ENCODE assay signal across 7 mouse cellular contexts in genomic region chr8:128362940-128363595, GRCm38 (mm10). TPM values are rescaled to one million over a fixed set of nuclear protein-coding genes. Genes with fewer than 3 reads are reported as not detected.
A peak's percentile ranks its signal among the peaks of the same experiment; 100 is the strongest.
DNase-seq lines count a peak whose midpoint lies in the region; ATAC-seq lines count a peak whose summit lies in the region.

No protein-coding gene starts in this region.

- 8% methylated on average over 11 of the region's 11 CpGs for WGBS in limb, embryonic 10.5 days
- 12% methylated on average over 11 of the region's 11 CpGs for WGBS in midbrain, embryonic 14.5 days

- no peaks in the 10 kb centered on the region for H3K9me3 ChIP-seq in limb, embryonic 10.5 days (replicated peaks)
- no peaks in the 10 kb centered on the region for H3K9me3 ChIP-seq in midbrain, embryonic 14.5 days (ENCODE audit: control insufficient read depth, low read length)

- H3K4me1 ChIP-seq in limb, embryonic 10.5 days = peaks cover 73% of the 10 kb centered on the region
- H3K4me1 ChIP-seq in midbrain, embryonic 14.5 days (ENCODE audit: control insufficient read depth, insufficient read depth, low read length) = peaks cover 21% of the 10 kb centered on the region

- H3K9ac ChIP-seq in midbrain, embryonic 14.5 days (replicated peaks; ENCODE audit: low read length) = peak overlapping the region; percentile 39; the same call in 1 of the 2 replicates

- H3K27me3 ChIP-seq in limb, embryonic 10.5 days (ENCODE audit: low read depth, poor library complexity, severe bottlenecking) = no peaks in the 10 kb centered on the region; the same call in 1 of the 2 replicates
- H3K27me3 ChIP-seq in midbrain, embryonic 14.5 days (ENCODE audit: control insufficient read depth, insufficient read depth, low read length) = no peaks in the 10 kb centered on the region

- H3K4me3 ChIP-seq in limb, embryonic 10.5 days = peak overlapping the region; percentile 72
- H3K4me3 ChIP-seq in midbrain, embryonic 14.5 days (replicated peaks; ENCODE audit: low read depth, low read length) = peak overlapping the region; percentile 76

- H3K36me3 ChIP-seq in limb, embryonic 10.5 days = peaks cover 17% of the 10 kb centered on the region
- H3K36me3 ChIP-seq in midbrain, embryonic 14.5 days (ENCODE audit: control insufficient read depth, insufficient read depth, low read length) = no peaks in the 10 kb centered on the region

- DNase-seq in adrenal gland, adult 8-10 months = peak; percentile 70
- peak; percentile 80 for DNase-seq in embryo, embryonic 9.5 days (ENCODE audit: extremely low spot score)
- peak; percentile 97 for DNase-seq in heart, adult 11 months
- DNase-seq in kidney, adult 11 months = peak; percentile 74
- DNase-seq in limb, embryonic 10.5 days (ENCODE audit: low spot score) = peak; percentile 82
- DNase-seq in midbrain, embryonic 14.5 days = peak; percentile 93
- peak; percentile 30 to 70 for DNase-seq in spleen, adult 18-20 months

- ATAC-seq in midbrain, embryonic 14.5 days (ENCODE audit: low FRiP score, low TSS enrichment) = no peak

- H3K4me2 ChIP-seq in midbrain, embryonic 14.5 days (ENCODE audit: low read length) = peak overlapping the region; percentile 100

- H3K27ac ChIP-seq in limb, embryonic 10.5 days = no peak overlapping the region
- H3K27ac ChIP-seq in midbrain, embryonic 14.5 days (replicated peaks; ENCODE audit: low read depth, low read length) = peak overlapping the region; percentile 15

RNA-seq across cellular contexts. Expression of gene Nrp1, which starts 4.7 kb away (rescaled TPM):
- 100 to 1,000 TPM in 2 of 4 experiments, 10 to 100 TPM in 2; 70.0 to 135 (median 99.1) TPM for total RNA-seq in adrenal gland, adult 8-10 months (2022)
- polyA plus RNA-seq in limb, embryonic 10.5 days (2016; fragmentation: Nextera tagmentation; extraction: Ambion mirVana) = 45.6 and 62.6 TPM in 2 replicates
- 53.8 and 61.7 TPM in 2 replicates for polyA plus RNA-seq in midbrain, embryonic 14.5 days (2014; fragmentation: Nextera tagmentation; extraction: Ambion mirVana)
